In the genomic region with DNA sequence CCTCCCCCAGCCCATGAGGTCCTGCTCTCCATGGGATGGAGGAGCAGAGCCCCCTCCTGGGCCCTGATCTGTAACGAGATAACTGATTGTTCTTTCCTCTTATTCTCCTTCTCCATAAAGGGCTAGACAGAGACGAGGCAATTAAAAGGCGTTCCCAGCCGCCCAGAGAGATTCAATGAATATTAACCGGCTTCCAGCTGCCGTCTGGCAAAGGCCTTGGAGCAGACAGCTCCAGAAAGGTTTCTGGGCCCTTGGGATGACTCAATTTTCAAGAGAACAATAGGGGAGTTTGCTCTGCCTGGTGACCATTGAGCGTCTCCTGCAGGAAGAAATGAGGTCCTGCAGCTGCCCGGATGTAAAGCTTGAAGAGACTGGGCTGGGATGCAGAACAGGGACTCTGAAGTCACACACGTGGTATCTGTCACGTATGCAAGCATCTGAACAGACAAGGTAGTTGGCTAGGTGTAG, we compare ENCODE assay signal across 10 mouse cellular contexts.
DNase-seq lines count a peak whose midpoint lies in the region; ATAC-seq and TF ChIP-seq lines count a peak whose summit lies in the region.
"Had no signal": no experiment of that assay in that cellular context is flagged by ENCODE, and none has a peak within 500 bp of the region (broad histone marks: within the 10 kb centered on the region; RNA-seq: fewer than 3 reads in every experiment).

No protein-coding gene starts in this region.

- ATAC-seq in hindbrain, embryonic 16.5 days, result peak; percentile 53
- no peak for ATAC-seq in midbrain, postnatal 0 days (ENCODE audit: low FRiP score)

- peak; percentile 7 for DNase-seq in heart, adult 8-10 months (ENCODE audit: low spot score)
- no peak for DNase-seq in heart, adult 11 months
- DNase-seq in CH12.LX (ENCODE audit: extremely low read depth), result no peak
- DNase-seq in brain, embryonic 18.5 days (ENCODE audit: low read depth, low spot score), result peak; percentile 26
- DNase-seq in midbrain, postnatal 0 days (ENCODE audit: low spot score), result peak; percentile 78
- DNase-seq in frontal cortex, postnatal 25 days (ENCODE audit: low spot score in 2 of 2), result no peak
- no peak for DNase-seq in T-cell, adult 2 months (ENCODE audit: low spot score)

- in situ Hi-C loops in CH12.LX (cut with MboI; ENCODE audit: low pct_ligation_motif_present, low pct_unique_long_range_greater_than_20kb, low sequenced_read_pairs), result no loop called here

- no peak for TF ChIP-seq EP300 in CH12.LX (IDR thresholded peaks at IDR 0.05; ENCODE audit: low read length)

- no peaks in the 10 kb centered on the region for H3K36me3 ChIP-seq in CH12.LX (replicated peaks in 1 of 2; ENCODE audit: control insufficient read depth in 1 of 2, insufficient read depth in 1 of 2, low read length in 1 of 2)
- no peaks in the 10 kb centered on the region for H3K36me3 ChIP-seq in hindbrain, embryonic 16.5 days (ENCODE audit: control insufficient read depth, insufficient read depth, low read length)
- no peaks in the 10 kb centered on the region for H3K36me3 ChIP-seq in midbrain, postnatal 0 days (ENCODE audit: insufficient read depth, low read length)
- H3K36me3 ChIP-seq: heart, embryonic 13.5 days had no signal

- H3K79me2 ChIP-seq in CH12.LX (replicated peaks; ENCODE audit: control insufficient read depth, extremely low read depth, insufficient read depth, poor library complexity, severe bottlenecking), result no peaks in the 10 kb centered on the region

- WGBS in hindbrain, embryonic 16.5 days, result 6% methylated on average over 10 of the region's 10 CpGs
- 14% methylated on average over 10 of the region's 10 CpGs for WGBS in midbrain, postnatal 0 days

- H3K27me3 ChIP-seq in CH12.LX (replicated peaks), result peaks cover 96% of the 10 kb centered on the region
- H3K27me3 ChIP-seq in hindbrain, embryonic 16.5 days (replicated peaks; ENCODE audit: control insufficient read depth, insufficient read depth, low read length), result no peaks in the 10 kb centered on the region
- no peaks in the 10 kb centered on the region for H3K27me3 ChIP-seq in midbrain, postnatal 0 days (ENCODE audit: insufficient read depth, low read length)

- TF ChIP-seq POLR2A in CH12.LX (IDR thresholded peaks at IDR 0.05; ENCODE audit: low read depth, low read length), result no peak

- H3K4me3 ChIP-seq in CH12.LX (replicated peaks in 1 of 3; ENCODE audit: low read depth in 2 of 3, low read length in 2 of 3, poor library complexity in 1 of 3), result no peak overlapping the region
- no peak overlapping the region for H3K4me3 ChIP-seq in hindbrain, embryonic 16.5 days (ENCODE audit: low read length)
- H3K4me3 ChIP-seq in midbrain, postnatal 0 days (ENCODE audit: low read depth, low read length), result no peak overlapping the region
- H3K4me3 ChIP-seq: heart, embryonic 13.5 days; megakaryocyte, embryonic 14.5 days had no signal

- peak; percentile 25 for TF ChIP-seq RAD21 in CH12.LX (IDR thresholded peaks at IDR 0.05; ENCODE audit: low read depth, low read length)

- no peak overlapping the region; the same call in 1 of the 2 replicates for H3K4me2 ChIP-seq in CH12.LX (ENCODE audit: insufficient read depth, low read depth, poor library complexity, severe bottlenecking)
- no peak overlapping the region for H3K4me2 ChIP-seq in hindbrain, embryonic 16.5 days (ENCODE audit: low read length)
- H3K4me2 ChIP-seq in midbrain, postnatal 0 days (ENCODE audit: low read depth, low read length, poor library complexity, severe bottlenecking), result no peak overlapping the region
- H3K4me2 ChIP-seq: heart, embryonic 13.5 days had no signal

- H3K27ac ChIP-seq in CH12.LX (ENCODE audit: insufficient read depth, low read depth), result no peak overlapping the region
- no peak overlapping the region for H3K27ac ChIP-seq in hindbrain, embryonic 16.5 days (ENCODE audit: low read depth, low read length)
- H3K27ac ChIP-seq in midbrain, postnatal 0 days (ENCODE audit: low read depth, low read length), result no peak overlapping the region
- H3K27ac ChIP-seq: heart, embryonic 13.5 days had no signal

- peak in 1 of 2 experiments; percentile 44; a peak in 2 of 4 replicates for TF ChIP-seq CTCF in CH12.LX (conservative IDR thresholded peaks at IDR 0.05 in 1 of 2, IDR thresholded peaks at IDR 0.05 in 1 of 2; ENCODE audit: low read depth in 2 of 2, low read length in 2 of 2)
- peak; percentile 69 for TF ChIP-seq CTCF in midbrain, postnatal 0 days (IDR thresholded peaks at IDR 0.05)

- no peak overlapping the region for H3K9ac ChIP-seq in CH12.LX (ENCODE audit: insufficient read depth, low read depth)
- no peak overlapping the region for H3K9ac ChIP-seq in hindbrain, embryonic 16.5 days (ENCODE audit: low read depth, low read length)
- H3K9ac ChIP-seq in midbrain, postnatal 0 days (replicated peaks; ENCODE audit: low read length, poor library complexity, severe bottlenecking), result no peak overlapping the region
- H3K9ac ChIP-seq: heart, embryonic 13.5 days had no signal

- dilution Hi-C loops in CH12.LX (cut with MboI; ENCODE audit: extremely low pct_ligation_motif_present, extremely low pct_unique_long_range_greater_than_20kb, low sequenced_read_pairs), result no loop called here

- no peaks in the 10 kb centered on the region for H3K4me1 ChIP-seq in CH12.LX (ENCODE audit: control insufficient read depth in 1 of 2, insufficient read depth in 2 of 2)
- H3K4me1 ChIP-seq in hindbrain, embryonic 16.5 days (ENCODE audit: control insufficient read depth, insufficient read depth, low read depth, low read length), result no peaks in the 10 kb centered on the region
- no peaks in the 10 kb centered on the region for H3K4me1 ChIP-seq in midbrain, postnatal 0 days (ENCODE audit: insufficient read depth, low read length)
- H3K4me1 ChIP-seq: megakaryocyte, embryonic 14.5 days had no signal

- no peaks in the 10 kb centered on the region for H3K9me3 ChIP-seq in CH12.LX (replicated peaks; ENCODE audit: low read length)
- H3K9me3 ChIP-seq in hindbrain, embryonic 16.5 days (ENCODE audit: control insufficient read depth, low read length), result no peaks in the 10 kb centered on the region
- H3K9me3 ChIP-seq in midbrain, postnatal 0 days (ENCODE audit: low read length), result no peaks in the 10 kb centered on the region
- H3K9me3 ChIP-seq: heart, embryonic 13.5 days; megakaryocyte, embryonic 14.5 days had no signal

TF ChIP-seq in CH12.LX, 34 proteins besides CTCF, POLR2A, EP300 and RAD21:
- no peak for TF ChIP-seq KAT2A (IDR thresholded peaks at IDR 0.05; ENCODE audit: insufficient replicate concordance, low read length)
- peak; percentile 34; the same call in 1 of the 2 replicates for TF ChIP-seq SMC3 (IDR thresholded peaks at IDR 0.05; ENCODE audit: low read depth, low read length)

Comparison
In these comparisons a context has a peak if more than half of its experiments do, and no peak if none do; other contexts are left out.
1. DNase-seq: peak in heart, adult 8-10 months (single experiment), brain, embryonic 18.5 days (single experiment) and midbrain, postnatal 0 days (single experiment); none in heart, adult 11 months (single experiment), CH12.LX (single experiment), frontal cortex, postnatal 25 days (0 of 2) and T-cell, adult 2 months (single experiment).